Mouse (Mus musculus) olfactory bulb, adult 2 months (tissue): ENCODE results near the gene Hoxc6. TPM values are rescaled to one million over a fixed set of nuclear protein-coding genes. Genes with fewer than 3 reads are reported as not detected.

Experiments
- H3K27ac ChIP-seq: fragments of 200-500 bp; 2 replicates; pipeline ENCODE4 v1.5.1; 2012; ENCODE audit warnings: low read depth, low read length; ENCODE audit not compliant: insufficient read depth
- H3K4me1 ChIP-seq: fragments of 200-500 bp; 2 replicates; pipeline ENCODE4 v1.6.1; 2012; ENCODE audit warnings: low read length; ENCODE audit not compliant: control insufficient read depth, insufficient read depth
- H3K4me3 ChIP-seq: fragments of 200-500 bp; 2 replicates; pipeline ENCODE4 v1.5.1; 2012; ENCODE audit warnings: mild to moderate bottlenecking, low read depth, low read length, moderate library complexity; ENCODE audit not compliant: insufficient read depth
- CTCF ChIP-seq: fragments of 200-500 bp; IDR thresholded peaks from 2 replicates; pipeline ENCODE4 v1.5.1; 2012; ENCODE audit warnings: low read depth, mild to moderate bottlenecking, low read length, moderate library complexity; ENCODE audit not compliant: insufficient read depth
- POLR2A ChIP-seq: fragments of 200-500 bp; IDR thresholded peaks from 2 replicates; pipeline ENCODE4 v1.6.1; 2012; ENCODE audit warnings: mild to moderate bottlenecking, low read depth, low read length, moderate library complexity; ENCODE audit not compliant: insufficient read depth
- WGBS: fragments of 180-500 bp; shearing (Covaris S2); methylation state at CpG from one replicate; pipeline ENCODE4 v1.1.7; 2018; 5-methylcytosine and 5-hydroxymethylcytosine counted together
- polyA plus RNA-seq: library from polyadenylated mRNA; stranded (reverse); fragments of >200 nt; gene quantifications from 2 replicates; pipeline ENCODE4 v1.2.4, GENCODE M21; 2012; ENCODE audit warnings: low replicate concordance; ENCODE audit not compliant: missing spikeins, insufficient read depth, insufficient read length

Gene Hoxc6
- not detected in 2 replicates for polyA plus RNA-seq

DNA sequence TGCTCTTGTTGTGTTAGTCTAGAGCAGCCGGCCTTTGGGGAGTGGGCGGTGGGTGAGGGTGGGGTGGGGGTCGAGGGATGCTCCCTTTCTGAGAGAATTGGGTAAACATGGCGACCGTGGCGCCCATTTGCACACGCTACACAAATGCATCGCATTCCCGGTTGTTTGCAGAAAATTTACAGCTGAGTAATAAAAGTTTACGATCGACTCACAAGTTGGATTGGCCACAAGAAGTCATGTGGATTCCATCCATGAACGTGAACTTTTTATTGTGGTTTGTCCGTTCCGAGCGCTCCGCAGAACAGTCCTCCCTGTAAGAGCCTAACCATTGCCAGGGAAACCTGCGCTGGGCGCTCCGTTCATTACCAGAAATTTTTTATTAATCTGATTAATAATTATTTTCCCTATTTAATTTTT, at the start of gene Hoxc6:
Hoxc6 (plus strand) TSS at position 319 of the 417 bp plus-strand sequence.
- no peak for TF ChIP-seq POLR2A
- TF ChIP-seq CTCF, result no peak

GRCm38 (mm10) chr15:102948842-102949241, 49.2 kb upstream of the Hoxc6 start:
- TF ChIP-seq CTCF, result no peak
- no peak for TF ChIP-seq POLR2A
- no peak overlapping the region for H3K27ac ChIP-seq
- 18% methylated on average over 2 of the region's 2 CpGs for WGBS
- no peak overlapping the region for H3K4me3 ChIP-seq
- H3K4me1 ChIP-seq, result no peaks in the 10 kb centered on the region

More for the DNA sequence above, at the start of gene Hoxc6:
- Histone ChIP-seq H3K4me1 (peaks cover 9% of the 10 kb centered on the region; the same call in 1 of the 2 replicates), H3K27ac (no peak within 1 kb of the TSS), H3K4me3 (no peak within 1 kb of the TSS)
- 5% methylated on average over 19 of the region's 19 CpGs for WGBS

GRCm38 (mm10) chr15:102949696-102950095, 48.4 kb upstream of the Hoxc6 start:
- Histone ChIP-seq H3K27ac (no peak overlapping the region), H3K4me3 (no peak overlapping the region), H3K4me1 (no peaks in the 10 kb centered on the region)
- TF ChIP-seq CTCF (no peak), POLR2A (no peak)
- 2% methylated on average over 20 of the region's 20 CpGs for WGBS

GRCm38 (mm10) chr15:102950877-102951276, 47.2 kb upstream of the Hoxc6 start:
- 10% methylated on average over 2 of the region's 2 CpGs for WGBS
- TF ChIP-seq POLR2A, result no peak
- H3K27ac ChIP-seq, result no peak overlapping the region

GRCm38 (mm10) chr15:102953561-102953960, 44.5 kb upstream of the Hoxc6 start:
- Histone ChIP-seq H3K27ac (no peak overlapping the region), H3K4me3 (no peak overlapping the region), H3K4me1 (no peaks in the 10 kb centered on the region)
- no peak for TF ChIP-seq CTCF
- TF ChIP-seq POLR2A, result no peak
- WGBS, result 7% methylated on average over 6 of the region's 6 CpGs

More at GRCm38 (mm10) chr15:102950877-102951276, 47.2 kb upstream of the Hoxc6 start:
- Histone ChIP-seq H3K4me3 (no peak overlapping the region), H3K4me1 (no peaks in the 10 kb centered on the region)

DNA sequence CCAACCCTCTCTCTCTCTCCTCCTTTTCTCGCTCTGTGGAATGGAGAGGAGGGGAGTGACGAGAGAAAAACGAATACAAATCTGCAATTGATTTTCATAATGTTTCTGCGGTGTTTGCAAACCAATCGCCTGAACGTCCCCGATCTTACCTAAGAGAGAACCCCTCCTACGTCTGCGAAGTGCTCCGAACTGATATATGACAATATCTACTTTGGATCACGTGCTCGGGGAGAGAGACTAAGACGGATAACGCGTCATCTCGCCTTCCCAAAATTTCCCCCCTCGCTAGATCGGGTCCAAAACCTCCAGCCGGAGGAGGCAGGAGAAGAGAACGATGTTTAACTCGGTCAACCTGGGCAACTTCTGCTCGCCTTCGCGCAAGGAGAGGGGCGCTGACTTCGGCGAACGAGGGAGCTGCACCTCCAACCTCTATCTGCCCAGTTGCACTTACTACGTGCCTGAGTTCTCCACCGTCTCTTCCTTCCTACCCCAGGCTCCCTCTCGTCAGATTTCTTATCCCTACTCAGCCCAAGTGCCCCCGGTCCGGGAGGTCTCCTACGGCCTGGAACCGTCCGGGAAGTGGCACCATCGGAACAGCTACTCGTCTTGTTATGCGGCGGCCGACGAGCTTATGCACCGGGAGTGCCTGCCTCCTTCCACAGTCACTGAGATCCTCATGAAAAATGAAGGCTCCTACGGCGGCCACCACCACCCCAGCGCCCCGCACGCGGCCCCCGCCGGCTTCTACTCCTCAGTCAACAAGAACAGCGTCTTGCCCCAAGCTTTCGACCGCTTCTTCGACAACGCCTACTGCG, 43.7 kb upstream of the Hoxc6 start, which contains the start of gene Hoxc11:
Hoxc11 (plus strand) TSS at position 236 of the 815 bp plus-strand sequence.
- WGBS, result 2% methylated on average over 57 of the region's 57 CpGs
- H3K4me1 ChIP-seq, result no peaks in the 10 kb centered on the region
- no peak within 1 kb of the TSS for H3K4me3 ChIP-seq
- no peak within 1 kb of the TSS for H3K27ac ChIP-seq
- TF ChIP-seq POLR2A (no peak), CTCF (no peak)

DNA sequence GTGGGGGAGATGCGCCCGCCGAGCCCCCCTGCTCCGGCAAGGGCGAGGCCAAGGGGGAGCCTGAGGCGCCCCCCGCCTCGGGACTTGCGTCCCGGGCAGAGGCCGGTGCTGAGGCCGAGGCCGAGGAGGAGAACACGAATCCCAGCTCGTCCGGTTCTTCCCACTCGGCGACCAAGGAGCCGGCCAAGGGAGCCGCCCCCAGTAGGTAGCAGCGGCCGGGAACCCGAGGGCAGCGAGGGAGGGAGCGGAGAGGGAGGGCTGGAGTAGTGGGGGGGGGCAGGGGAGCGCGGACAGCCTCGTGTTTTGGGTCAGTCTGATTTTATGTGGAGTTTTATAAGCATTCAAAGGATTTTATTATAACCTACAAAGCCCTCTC, 43.1 kb upstream of the Hoxc6 start:
- H3K4me3 ChIP-seq, result no peak overlapping the region
- no peak overlapping the region for H3K27ac ChIP-seq
- WGBS, result 2% methylated on average over 28 of the region's 28 CpGs
- no peaks in the 10 kb centered on the region for H3K4me1 ChIP-seq
- TF ChIP-seq CTCF (no peak), POLR2A (no peak)

GRCm38 (mm10) chr15:102955833-102956640, 42.0 kb upstream of the Hoxc6 start:
- WGBS, result 1% methylated on average over 40 of the region's 40 CpGs
- TF ChIP-seq CTCF (no peak), POLR2A (no peak)
- Histone ChIP-seq H3K27ac (no peak overlapping the region), H3K4me1 (no peaks in the 10 kb centered on the region), H3K4me3 (no peak overlapping the region)

GRCm38 (mm10) chr15:102956906-102957305, 41.2 kb upstream of the Hoxc6 start:
- H3K4me3 ChIP-seq, result no peak overlapping the region
- H3K4me1 ChIP-seq, result no peaks in the 10 kb centered on the region
- no peak for TF ChIP-seq POLR2A
- no peak overlapping the region for H3K27ac ChIP-seq
- 2% methylated on average over 12 of the region's 12 CpGs for WGBS
